Mouse (Mus musculus) thymus, postnatal 10 days (tissue): ENCODE results near the gene Mettl13.
A peak's percentile ranks its signal among the peaks of the same experiment; 100 is the strongest.

ENCODE experiments used
- DNase-seq, 2 experiments: peaks; one replicate each; pipeline ENCODE4 v3.0.0; 2021; ENCODE audit warnings: low spot score in 2 of 2

The Mettl13 gene

DNA sequence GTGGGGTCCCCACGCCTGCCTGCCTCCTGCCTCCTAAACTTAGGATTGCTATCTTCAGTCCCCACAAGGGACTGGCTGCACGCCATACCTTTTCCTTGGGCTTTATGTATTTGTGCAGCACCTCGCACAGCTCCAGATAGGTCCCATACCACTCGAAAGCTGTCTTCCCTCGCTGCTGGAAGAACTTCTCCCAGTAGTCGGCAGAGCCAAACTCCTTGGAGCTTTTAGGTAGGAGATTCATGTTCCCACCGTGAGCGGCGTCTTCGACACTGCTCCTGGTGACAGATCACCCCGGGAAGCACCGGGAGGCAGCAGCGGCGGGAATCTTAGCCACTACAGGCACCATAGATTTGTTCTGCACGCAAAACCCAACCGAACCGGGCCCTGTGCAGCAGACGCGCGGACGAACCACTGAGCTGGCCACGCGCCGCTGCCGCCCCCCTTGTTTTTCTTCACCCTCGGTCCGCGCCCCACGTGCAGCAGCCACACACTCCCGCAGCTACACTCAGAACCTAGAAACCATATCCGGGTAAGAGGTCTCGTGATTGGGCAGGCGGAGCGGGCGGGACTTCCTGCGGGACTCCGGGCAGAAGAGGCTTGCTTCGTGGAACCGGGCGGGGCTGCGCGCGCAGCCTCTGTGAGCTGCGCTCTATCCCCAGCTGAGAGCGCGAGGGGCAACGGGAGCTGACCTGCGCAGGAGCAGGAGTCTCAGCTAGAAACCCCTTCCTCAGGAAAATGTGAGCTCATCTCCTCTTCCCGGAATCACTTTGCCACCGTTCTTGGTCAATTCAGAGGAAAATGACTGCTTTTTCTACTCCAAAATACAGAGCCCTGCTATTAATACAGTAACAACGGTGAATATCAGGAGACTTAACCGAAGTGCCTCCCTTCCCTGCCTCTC is at the start of gene Mettl13:
Gene Mettl13 (minus strand): TSS at position 536 of the 901 bp plus-strand sequence.
- DNase-seq, result peak; percentile 83 to 86

DNA sequence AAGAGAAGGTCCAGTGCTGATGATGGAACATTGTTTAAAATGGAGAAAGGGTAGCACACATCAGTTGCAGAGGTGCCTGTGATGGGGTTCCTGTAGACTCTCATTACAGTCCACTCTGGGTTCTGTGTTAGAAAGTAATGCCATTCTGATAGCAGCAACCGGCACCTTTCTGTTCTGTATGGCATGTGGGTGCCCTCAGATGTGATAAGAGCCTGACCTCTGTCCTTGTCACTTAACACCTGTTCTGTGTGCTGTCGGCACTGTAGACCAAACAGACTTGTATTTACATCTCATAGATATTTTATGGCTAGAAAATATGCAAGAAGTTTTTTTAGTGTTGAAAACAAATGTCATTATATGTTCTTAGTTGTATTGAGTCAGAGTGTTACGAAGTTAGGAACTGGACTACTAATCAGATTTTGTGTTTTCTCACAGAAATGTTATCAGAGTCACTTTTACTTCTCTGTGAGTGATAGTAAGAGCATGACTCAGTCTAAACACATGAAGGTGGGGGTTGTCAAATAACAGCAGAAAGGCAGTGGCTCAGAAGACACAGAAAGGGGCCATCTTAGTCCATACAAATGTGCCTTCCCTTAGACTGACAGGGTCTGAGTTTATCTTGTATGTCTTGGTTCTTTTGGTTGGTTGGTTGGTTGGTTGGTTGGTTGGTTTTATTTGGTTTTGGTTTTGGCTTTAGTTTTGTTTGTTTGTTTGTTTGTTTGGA is 49.2 kb upstream of the Mettl13 start:
- DNase-seq, result no peak

DNA sequence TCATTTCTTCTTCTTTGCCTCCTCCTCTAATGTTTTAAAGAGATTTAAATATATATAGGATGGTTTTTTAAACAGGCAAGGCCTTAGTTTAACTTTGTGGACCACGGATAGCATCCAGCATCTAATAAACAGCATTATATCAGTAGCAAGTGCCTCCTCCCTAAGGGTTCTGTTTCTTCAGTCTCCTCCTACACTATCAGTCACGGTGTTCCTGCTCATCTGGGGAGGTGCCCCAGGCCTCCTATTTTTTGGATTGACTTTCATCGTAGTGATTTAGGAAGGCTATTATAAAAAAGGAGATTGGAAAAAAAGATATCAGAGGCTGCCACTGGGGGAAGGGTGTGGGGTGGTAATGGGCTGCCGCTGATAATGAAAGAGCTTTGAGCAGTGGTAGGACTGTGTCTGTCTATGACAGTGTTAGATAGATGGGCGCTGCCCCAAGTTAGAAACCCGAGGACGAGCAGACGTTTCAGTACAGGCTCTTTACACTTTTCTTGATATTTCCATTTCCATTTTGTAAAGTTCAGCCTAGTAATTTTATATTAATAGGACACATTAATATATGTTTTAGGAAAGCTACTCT is 42.2 kb upstream of the Mettl13 start:
- DNase-seq, result no peak

DNA sequence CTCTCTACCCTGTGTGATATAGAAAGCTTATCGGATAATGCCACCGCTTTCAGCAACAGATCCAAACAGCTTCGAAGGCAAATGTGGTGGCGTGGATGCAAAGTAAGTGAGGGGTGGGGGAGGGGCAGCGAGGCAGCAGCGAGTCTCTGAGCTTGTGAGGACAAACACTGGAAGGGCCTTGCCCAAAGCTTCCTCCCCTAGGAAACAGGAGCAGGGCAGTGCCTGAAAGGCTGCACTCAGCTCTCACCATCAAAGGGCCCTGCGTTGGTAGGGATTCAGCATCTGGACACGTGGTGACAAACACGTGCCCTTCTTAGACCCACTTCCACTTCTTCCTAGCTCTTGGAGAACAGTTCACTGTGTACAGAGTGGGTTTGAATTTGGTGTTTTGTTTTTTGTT is 41.1 kb upstream of the Mettl13 start:
- no peak for DNase-seq

DNA sequence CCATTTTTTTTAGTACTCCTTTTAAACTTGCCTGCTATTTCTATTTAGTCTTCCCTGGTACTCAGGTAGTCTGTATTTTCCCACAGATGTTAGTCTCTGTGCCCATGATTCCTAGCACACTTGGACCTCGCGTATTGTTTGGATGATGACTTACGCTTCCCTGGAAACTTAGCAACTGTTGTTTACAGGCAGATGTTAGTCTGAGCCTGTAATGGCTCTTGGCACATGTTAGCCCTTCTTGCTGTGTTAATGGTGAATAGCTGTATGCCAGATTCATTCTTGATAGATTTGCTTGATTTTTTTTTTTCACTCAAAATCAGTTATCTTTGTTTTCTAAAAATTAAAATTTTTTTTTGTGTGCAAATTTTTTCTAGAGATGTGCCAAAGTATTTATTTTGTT is 40.3 kb upstream of the Mettl13 start:
- no peak for DNase-seq

DNA sequence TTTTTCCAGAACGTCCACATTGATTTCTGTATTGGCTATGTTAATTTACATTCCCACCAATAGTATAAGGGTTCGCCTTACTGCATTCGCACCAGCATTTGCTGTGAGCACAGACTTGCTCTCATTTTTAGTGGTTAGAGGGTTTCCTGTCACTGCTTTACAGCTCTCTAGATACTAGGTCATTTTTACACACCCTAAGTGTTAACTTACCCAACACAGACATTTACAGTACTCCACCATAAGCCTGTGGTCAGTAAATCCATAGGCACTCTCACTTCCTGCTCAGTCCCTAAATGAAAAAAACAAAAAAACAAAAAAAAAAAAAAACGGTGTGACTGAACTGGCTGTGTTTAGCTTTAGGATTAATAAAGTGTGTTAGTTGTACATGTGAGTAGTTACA is 37.9 kb upstream of the Mettl13 start:
- DNase-seq, result no peak

DNA sequence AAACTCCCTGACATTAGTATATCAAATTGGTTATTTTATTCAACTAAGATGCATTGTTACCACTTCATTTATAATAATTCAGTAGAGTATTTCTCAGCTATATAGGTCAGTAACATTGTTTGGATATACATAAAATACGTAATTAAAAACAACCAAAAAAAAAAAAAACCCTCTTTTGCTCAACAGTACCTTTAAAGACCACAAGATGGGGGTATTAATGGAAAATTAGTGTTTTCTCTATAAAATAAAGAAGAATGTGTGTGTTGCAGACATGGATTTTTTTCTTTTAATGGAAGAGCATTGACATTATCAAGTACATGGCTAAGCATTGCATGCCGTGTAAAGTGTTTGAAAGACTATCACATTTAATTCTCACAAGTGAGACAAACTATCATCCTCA is 34.5 kb upstream of the Mettl13 start:
- no peak for DNase-seq

DNA sequence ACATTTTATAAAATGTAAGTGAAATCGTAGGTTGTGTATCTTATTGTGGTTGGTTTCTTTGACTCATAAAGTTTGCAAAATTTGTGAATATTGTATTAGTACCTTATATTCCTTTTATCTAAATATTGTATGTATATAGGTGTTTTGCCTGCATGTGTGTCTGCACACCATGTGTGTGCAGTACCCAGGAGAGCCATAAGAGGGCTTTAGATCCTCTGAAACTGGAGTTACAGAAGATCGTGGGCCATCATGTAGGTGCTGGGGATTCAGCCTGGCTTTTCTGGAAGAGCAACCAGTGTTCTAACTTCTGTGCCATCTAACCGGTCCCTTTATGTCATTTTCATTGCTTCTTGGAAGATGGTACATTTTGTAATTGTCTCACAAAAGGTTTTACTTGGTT is 26.7 kb upstream of the Mettl13 start:
- no peak for DNase-seq

DNA sequence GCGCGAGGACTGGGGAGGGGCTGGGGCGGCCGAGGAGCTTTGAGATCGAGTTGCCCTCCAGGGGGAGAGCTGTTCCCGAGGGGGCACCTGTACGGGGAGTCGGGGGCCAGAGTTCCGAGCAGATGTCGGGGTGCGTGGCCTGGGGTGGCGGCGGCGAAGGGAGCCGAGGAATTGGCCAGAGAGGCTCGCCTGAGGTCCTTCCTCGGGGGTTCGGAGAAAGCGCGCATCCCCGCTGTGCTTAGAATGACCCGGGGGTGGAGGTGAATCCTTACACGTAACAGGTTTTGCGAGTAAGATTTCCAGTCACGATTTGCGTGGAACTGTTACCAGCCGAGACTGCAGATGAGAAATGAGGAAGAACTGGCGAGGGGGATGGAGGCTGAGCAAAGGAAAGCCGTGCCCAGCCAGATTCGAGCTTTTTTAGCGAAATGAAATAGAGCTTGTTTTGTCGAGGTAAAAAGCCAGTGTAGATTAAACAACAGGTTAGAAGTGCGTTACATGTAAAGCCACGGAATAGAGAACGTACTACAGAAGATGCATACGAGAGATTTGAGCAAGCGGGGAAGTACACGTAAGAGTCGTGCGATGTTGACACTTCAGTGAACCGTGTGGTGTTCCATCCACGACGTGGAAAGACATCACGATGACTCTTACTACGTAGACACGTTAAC is 22.7 kb upstream of the Mettl13 start:
- DNase-seq, result peak in 1 of 2 experiments; percentile 7

DNA sequence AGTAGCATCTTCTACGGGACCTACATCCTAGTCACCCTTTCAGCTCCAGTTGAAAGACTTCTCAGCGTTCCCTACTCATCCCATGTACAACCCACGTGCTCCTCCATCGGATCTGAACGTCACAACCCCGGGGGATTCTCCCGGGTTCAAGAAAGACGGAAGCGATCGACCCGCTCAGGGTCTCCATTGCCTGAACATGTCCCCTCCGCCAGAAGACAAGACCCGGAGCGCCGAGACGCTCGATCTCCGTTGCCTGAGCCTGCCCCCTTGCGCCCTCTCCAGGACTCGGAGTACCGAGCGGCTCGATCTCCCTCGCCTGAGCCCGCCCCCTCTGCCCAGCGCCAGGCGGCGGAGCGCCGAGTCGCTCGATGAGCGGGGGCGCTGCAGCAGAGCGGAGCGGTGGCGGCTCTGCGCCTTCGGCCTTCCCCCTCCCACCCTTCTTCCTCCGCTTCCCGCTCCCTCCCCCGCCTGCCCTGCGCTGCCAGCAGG is 22.0 kb upstream of the Mettl13 start, which contains the start of gene Vamp4:
Gene Vamp4 (plus strand): TSS at position 256 of the 489 bp plus-strand sequence.
- peak; percentile 93 to 95 for DNase-seq

DNA sequence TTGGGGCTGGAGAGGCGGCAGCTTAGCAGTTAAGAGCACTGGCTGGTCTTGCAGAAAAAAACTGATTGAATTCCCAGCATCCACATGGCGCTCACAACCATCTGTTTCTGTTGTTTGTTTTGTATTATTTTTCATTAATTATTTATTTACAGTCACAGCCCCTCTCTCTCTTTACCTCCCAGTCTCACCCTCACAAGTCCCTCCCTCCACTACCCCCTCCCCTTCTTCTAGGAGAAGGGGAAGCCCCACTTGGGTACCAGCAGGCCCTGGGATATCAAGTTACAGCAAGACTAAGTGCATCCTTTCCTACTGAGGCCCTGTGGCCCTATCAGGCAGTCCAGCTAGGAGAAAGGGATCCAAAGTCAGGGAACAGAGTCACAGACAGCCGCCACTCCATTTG is 19.0 kb upstream of the Mettl13 start:
- no peak for DNase-seq

DNA sequence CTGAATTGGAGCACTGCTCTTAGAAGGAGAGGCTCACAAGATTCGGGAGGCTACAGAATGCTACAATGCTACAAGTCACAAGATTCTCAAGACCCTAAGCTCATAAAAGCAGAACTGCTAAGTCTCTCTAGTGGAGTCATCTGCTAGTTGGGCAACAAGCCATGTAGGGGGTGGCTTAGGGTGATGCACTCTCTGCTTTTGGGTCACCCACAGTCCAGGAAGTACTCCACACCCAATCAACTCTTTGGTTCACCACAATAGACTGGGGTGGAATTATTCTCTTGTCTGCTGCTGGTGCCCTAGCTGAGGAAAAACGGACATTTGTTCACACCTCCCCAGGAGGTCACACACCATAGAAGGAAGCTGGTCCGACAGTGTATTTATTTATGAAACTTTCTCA is 16.6 kb upstream of the Mettl13 start:
- DNase-seq, result no peak

DNA sequence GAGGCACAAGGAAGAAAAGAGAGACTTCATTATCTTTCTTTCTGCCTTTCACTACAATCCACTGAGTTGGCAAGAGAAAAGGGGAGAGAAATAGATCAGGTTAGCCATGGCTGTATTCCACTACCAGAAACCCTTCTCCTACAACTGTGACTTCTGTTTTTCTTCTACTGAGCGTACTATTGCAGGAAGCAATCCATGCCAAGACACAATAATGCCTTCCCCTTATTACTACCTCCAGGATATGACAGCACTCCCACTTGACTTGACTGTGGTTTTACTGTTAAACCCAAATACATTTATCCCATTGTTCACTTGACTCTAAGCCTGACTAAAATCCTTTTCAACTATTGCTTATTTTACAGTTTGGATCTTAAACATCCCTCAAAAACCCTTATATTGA is 14.9 kb upstream of the Mettl13 start:
- no peak for DNase-seq

DNA sequence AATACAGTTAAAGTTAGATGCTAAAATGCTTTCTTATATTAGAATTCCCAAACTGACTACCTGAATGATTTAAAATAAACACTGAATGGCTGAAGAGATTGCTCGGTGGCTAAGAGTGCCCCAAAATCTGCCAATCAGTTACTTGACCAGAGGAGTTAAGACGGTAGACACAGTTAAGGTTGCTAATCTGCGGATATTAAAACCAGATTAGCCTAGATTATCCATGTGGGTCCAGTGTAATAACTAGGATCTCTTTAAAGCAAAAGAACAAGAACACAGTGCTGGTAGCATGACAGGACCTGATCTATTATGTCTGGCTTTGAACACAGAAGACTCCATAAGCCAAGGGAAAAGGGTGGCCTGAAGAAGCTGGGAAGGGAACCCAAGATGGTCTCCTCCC is 5.8 kb upstream of the Mettl13 start:
- DNase-seq, result no peak

DNA sequence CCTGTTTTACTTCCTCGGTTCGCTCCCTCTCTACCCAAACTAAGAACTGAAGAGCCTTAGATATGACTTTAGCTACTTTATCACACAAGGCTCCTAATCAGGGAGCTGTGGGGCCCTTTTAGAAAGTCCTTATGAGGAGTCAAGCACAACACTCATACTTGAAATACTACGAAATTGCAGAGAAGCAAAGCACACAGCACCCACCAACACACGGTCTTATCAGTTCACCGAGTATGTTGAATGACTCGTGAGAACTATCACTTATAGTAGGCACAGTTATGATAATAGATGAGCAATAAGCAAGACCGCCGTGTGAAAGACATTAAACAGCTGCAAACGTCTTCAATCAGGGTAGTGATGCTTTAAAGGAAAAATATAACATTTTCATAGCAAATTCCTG is 4.6 kb upstream of the Mettl13 start:
- no peak for DNase-seq

DNA sequence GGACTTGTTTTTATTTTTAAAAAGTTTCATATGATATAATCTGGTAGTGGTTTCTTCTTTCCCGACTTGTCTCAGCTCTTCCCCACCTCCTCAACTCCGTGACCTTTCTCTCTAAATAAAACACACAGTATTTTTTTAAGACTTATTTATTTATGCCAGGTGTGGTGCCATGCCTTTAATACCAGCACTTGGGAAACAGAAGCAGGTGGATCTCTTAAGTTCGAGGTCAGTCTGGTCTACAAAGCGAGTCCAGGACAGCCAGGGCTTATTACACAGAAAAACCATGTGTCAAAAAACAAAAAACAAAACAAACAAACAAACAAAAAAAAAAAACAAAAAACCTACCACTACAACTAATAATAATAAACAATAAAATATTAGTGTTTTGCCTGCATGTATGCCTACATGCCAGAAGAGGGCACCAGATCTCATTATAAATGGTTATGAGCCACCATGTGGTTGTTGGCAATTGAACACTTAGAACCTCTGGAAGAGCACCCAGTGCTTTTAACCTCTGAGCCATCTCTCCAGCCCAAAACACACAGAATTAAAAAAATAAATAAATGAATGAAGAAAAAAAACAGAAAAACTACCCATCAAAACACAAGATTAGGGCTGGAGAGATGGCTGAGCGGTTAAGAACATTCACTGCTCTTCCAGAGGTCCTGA is 1.4 kb upstream of the Mettl13 start:
- DNase-seq, result no peak

DNA sequence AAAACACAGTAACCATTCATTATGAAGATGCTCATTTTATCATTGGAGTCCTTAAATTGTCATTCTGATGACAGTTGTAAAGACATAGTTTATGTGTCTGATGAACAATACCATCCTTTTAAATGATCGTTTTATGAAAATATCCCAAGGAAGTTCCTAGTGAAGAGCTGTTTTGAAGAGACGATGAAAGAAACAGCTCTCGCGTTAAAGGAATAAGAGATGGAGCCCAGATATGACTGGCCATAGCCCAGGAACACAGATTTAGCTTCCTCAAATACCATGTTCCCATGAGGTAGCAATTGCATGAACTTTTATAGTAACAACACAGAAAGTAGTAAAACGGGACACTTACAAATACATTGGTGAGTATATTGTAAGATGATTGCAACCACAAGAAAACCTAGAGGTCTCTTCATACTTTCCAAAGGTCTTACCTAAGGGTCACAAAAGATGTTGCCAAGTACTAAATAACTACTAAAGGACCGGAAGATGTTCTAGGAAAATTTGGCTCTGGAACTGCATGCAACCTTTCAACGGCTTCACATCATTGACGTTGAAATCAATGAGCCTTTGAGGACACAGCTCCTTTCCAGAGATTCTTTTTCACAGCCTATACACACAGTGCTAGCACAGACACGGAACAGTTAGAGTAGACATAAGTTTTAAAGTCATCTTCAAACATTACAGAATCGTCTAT is 714 bp upstream of the Mettl13 start:
- DNase-seq, result no peak

DNA sequence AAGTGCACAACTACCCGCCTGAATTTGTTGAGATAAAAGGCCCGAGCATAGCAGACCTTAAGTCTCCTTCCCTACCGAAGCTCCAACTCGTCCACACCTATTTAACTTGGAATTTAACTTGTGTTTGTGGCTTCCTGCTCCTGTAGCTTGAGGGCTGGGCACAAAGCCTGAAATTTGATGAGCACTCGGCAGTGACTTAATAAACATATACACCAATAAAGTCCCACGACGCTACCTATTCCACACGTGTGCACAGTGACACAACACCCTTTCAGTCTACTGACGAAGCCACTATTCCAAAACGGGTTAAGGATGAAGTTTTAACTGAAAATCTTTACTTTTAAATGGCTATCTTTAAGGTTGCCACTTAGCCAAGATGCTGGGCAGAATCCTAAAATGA is 744 bp downstream of the Mettl13 start:
- DNase-seq, result no peak

DNA sequence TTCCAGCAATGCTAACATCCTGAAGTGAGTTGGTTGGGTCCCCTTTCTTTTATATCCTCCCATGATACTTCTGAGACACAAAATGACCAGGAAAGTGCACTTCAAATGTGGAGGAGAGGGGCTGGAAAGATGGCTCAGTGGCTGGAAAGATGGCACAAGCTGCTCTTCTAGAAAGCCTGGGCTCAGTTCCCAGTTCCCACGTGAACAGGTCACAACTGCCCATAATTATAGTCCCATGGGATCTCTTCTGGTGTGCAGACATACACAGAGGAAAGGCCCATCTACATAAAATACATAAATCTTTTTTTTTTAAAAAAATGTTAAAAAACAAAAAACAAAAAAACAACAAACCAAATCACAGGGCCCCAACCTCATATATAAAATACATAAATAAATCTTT is 5.1 kb downstream of the Mettl13 start:
- DNase-seq, result no peak

DNA sequence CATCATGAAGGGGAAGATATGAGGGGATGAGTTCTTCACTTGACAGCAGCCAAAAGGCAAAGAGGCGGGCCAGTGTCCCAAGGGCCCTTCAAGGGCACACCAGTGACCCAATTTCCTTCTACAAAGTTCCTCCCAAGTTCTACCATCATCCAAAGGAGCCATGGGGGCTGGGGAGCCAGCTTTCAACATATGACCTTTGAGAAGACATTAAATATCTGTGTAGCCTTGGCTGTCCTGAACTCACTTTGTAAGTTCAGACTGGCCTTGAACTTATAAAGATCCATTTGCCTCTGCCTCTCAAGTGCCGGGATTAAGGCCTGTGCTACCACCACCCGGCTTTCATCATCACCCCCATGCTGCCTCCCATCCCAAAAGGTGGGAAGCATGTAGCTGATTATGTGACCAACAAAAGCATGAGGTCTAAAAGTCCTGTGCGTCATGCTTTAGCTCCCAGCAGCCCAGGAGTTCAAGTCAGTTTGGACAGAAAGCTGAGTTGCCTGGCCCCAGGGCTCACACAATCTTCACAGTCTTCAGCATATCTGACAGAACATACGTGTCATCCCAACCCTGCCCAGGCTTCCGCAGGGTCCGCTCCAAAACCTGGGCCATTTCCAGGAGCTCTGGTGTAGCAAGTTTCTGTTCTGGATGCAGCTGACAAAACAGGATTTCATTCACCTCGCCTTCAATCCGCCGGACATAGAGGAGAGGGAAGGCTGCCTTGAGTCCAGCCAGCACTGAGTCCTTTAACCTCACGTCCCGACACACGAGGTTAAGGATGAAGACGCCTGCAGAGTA is 14.4 kb downstream of the Mettl13 start:
- no peak for DNase-seq
